Mouse (Mus musculus): ENCODE results near the gene 2510002D24Rik. TPM values are rescaled to one million over a fixed set of nuclear protein-coding genes. Genes with fewer than 3 reads are reported as not detected.
"Not testable (repeated sequence)": the region's sequence is repeated elsewhere in the genome, so short reads cannot be mapped to it uniquely, and the experiment has no call there.

Gene 2510002D24Rik
- polyA plus RNA-seq, 1 experiment from 2014 or later: 38.7 TPM

DNA sequence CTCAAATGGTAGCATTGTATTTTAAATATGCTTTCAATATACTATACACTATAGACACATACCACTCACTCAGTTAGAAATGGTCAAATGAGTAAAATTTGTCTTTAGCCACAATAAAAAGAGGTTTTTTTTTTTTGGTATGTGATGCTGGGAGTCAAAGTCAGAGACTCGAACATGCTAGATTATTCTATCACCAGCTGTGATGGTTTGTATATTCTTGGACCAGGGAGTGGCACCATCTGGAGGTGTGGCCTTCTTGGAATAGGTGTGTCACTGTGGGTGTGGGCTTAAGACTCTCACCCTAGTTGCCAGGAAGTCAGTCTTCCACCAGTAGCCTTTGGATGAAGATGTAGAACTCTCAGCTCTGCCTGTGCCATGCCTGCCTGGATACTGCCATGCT lies 34.1 kb downstream of the 2510002D24Rik start:
- ATAC-seq (ENCODE audit: borderline replicate concordance, extremely low read depth, low FRiP score, low TSS enrichment): not testable (repeated sequence)

DNA sequence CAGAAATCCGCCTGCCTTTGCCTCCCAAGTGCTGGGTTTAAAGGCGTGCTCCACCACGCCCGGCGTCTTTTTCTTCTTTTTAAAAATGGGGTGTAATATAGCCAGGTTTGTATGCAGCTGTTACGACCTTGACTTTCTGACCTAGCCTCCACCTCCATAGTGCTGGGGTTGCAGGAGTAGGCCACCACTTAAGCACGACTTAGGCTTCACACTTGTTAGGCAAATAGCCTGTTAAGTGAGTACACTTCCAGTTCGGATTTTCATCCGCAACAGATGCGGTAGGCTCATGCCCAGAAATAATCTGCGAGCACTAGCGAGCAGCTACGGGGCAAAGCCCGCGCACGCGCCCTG lies 39.7 kb downstream of the 2510002D24Rik start:
- Histone ChIP-seq H3K9ac (peak overlapping the region; percentile 93), H3K36me3 (peaks cover 32% of the 10 kb centered on the region), H3K4me3 (peak overlapping the region; percentile 100), H3K4me1 (peaks cover 12% of the 10 kb centered on the region; the same call in 1 of the 2 replicates), H3K27ac (peak overlapping the region; percentile 97), H3K4me2 (peak overlapping the region; percentile 92), H3K27me3 (no peaks in the 10 kb centered on the region), H3K9me3 (no peaks in the 10 kb centered on the region)
- peak; percentile 36; the same call in 1 of the 2 replicates for ATAC-seq (ENCODE audit: borderline replicate concordance, extremely low read depth, low FRiP score, low TSS enrichment)
- WGBS: 0% methylated on average over 17 of the region's 17 CpGs

More for the DNA sequence above, 34.1 kb downstream of the 2510002D24Rik start:
- H3K27ac ChIP-seq, H3K4me2 ChIP-seq, H3K27me3 ChIP-seq, H3K4me1 ChIP-seq, H3K9ac ChIP-seq, H3K4me3 ChIP-seq, H3K9me3 ChIP-seq: not testable (repeated sequence)
- WGBS: 75% methylated on average over 1 of the region's 1 CpGs
- peaks cover 30% of the 10 kb centered on the region for H3K36me3 ChIP-seq

DNA sequence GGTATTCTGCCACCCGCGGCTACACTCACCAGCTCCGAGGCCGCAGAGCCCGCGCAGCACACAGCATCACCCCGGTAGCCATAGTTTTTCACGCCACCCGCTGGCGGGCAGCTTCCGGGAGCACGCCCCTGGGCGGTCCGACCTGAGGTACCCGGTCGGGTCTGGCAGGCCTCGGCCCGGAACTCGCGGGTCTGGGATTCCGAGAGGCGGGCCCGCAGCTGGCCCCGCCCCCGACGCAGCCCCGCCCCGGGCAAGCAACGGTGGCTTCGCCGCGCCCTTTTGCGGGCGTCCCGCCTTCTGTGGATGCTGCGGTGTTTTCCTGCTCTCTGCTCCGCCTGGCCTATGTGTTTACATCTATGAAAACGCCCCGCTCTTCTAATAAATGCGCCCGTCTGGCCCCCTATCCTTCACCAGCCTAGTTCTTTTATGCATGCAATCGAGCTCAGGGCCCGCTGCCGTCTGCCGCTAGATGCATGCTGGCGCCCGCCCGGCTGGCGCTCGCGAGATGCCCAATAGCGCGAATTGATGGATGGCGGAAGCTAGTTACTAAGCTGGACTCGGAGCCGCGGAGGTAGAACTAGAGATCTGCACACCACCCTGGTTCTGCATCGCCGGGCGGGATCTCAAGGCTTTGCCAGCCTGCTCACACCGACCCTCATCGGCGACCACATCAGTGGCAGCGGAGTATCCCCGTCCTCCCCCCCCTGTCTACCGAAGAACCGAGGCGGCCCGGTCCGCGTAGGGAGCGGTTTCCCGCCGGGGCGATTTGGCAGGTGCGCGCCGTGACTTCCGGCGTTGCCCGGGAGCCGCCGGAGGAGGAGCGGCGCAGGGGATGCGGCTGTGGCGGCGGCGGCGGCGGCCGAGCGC lies 40.3 kb downstream of the 2510002D24Rik start, which contains the start of the genes Mrpl40 and Hira:
Mrpl40 (minus strand) TSS at position 421 of the 867 bp plus-strand sequence.
Hira (plus strand) TSS at position 596 of the 867 bp plus-strand sequence.
- Histone ChIP-seq H3K27me3 (no peaks in the 10 kb centered on the region), H3K4me3 (peak within 1 kb of the TSS; percentile 100), H3K27ac (peak within 1 kb of the TSS; percentile 97), H3K9ac (peak within 1 kb of the TSS; percentile 93), H3K9me3 (no peaks in the 10 kb centered on the region), H3K4me2 (peak within 1 kb of the TSS; percentile 92), H3K36me3 (peaks cover 26% of the 10 kb centered on the region), H3K4me1 (peaks cover 12% of the 10 kb centered on the region; the same call in 1 of the 2 replicates)
- ATAC-seq (ENCODE audit: borderline replicate concordance, extremely low read depth, low FRiP score, low TSS enrichment): peak; percentile 96
- WGBS: under 1% methylated on average over 74 of the region's 93 CpGs

DNA sequence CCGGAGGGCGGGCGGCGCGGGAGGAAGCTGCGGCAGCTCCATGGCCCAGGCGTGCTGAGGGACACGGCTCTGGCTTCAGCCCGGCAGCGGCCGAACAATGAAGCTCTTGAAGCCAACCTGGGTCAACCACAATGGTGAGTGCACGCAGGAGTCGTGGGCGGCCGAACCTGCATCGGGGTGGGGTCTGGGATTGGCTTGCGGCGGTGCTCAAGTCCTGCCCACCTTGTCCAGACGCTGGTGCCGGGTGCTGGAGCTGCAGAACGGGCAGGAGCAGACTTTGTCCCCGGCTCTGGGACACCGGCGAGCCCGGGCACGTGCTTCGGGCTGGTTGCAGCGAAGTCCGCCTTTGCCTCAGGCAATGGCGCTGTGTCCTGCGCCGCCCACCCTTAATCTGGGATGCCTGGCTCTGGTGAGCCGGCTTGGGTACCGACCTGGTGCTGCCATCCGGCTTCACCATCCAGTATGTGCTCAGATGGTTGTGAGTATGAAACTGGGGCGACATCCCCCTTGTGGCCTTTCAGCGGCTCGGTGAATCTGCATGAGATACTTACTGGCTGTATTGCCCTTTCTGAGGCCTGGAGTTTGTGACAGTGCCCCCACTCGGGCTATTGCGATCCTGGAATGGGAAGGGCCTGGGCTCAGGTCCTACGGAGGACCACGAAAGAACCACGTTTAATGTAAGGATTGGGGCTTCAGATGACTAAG lies 41.2 kb downstream of the 2510002D24Rik start:
- peak overlapping the region; percentile 97 for H3K27ac ChIP-seq
- WGBS: under 1% methylated on average over 43 of the region's 43 CpGs

DNA sequence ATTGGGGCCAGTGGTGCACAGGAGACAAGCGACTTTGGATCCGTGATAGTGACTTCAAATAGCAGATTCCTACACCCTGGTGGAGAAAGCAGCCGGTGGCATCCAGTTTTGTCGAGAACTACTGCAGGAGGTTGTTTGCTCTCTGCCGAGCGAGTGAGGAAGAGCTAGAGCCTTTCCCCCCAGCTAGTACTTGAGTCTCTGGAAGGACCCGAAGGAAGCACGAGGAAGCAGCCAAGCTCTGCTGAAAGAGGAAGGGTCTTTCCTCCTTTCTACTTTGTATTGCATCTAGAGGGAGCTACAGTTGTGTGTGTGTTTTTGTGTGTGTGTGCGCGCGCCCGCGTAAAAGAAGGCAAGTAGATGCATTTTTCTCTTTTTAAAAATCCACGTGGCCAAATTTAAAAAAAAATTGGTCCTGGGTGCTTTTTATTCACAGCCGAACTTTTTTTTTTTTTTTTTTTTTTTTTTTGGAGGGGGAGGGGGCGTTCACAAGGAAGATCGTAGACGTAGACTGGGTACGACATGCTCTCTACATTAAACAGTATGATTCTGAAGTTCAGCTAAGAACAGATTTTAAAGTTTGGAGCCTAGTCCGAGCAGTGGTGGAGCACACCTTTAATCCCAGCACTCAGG lies 41.8 kb downstream of the 2510002D24Rik start:
- Histone ChIP-seq H3K27me3 (no peaks in the 10 kb centered on the region), H3K4me3 (peak overlapping the region; percentile 100), H3K4me1 (peaks cover 12% of the 10 kb centered on the region; the same call in 1 of the 2 replicates), H3K27ac (peak overlapping the region; percentile 97), H3K9me3 (no peaks in the 10 kb centered on the region), H3K36me3 (peaks cover 11% of the 10 kb centered on the region), H3K4me2 (peak overlapping the region; percentile 92), H3K9ac (peak overlapping the region; percentile 93)
- 17% methylated on average over 20 of the region's 20 CpGs for WGBS
- ATAC-seq (ENCODE audit: borderline replicate concordance, extremely low read depth, low FRiP score, low TSS enrichment): no peak

More for the DNA sequence above, 41.2 kb downstream of the 2510002D24Rik start:
- peak overlapping the region; percentile 100 for H3K4me3 ChIP-seq
- peak; percentile 47 for ATAC-seq (ENCODE audit: borderline replicate concordance, extremely low read depth, low FRiP score, low TSS enrichment)
- H3K9me3 ChIP-seq: no peaks in the 10 kb centered on the region
- H3K36me3 ChIP-seq: peaks cover 17% of the 10 kb centered on the region
- peaks cover 12% of the 10 kb centered on the region; the same call in 1 of the 2 replicates for H3K4me1 ChIP-seq
- peak overlapping the region; percentile 92 for H3K4me2 ChIP-seq
- H3K9ac ChIP-seq: peak overlapping the region; percentile 93
- H3K27me3 ChIP-seq: no peaks in the 10 kb centered on the region

- Histone ChIP-seq H3K4me2 (no peak overlapping the region), H3K4me1 (peaks cover 6% of the 10 kb centered on the region; the same call in 1 of the 2 replicates), H3K27ac (no peak overlapping the region), H3K27me3 (no peaks in the 10 kb centered on the region), H3K36me3 (peaks cover 5% of the 10 kb centered on the region; the same call in 1 of the 2 replicates), H3K4me3 (no peak overlapping the region), H3K9me3 (no peaks in the 10 kb centered on the region), H3K9ac (no peak overlapping the region)
- ATAC-seq (ENCODE audit: borderline replicate concordance, extremely low read depth, low FRiP score, low TSS enrichment): no peak
Measured at GRCm38 (mm10) chr16:18884044-18884443, 47.7 kb downstream of the 2510002D24Rik start.

Other genes starting within 250 kb of the 2510002D24Rik start
- 10.9 and 13.1 TPM in 2 replicates for gene Tbx1, start 245.9 kb upstream of the 2510002D24Rik start, polyA plus RNA-seq (2015; fragmentation: Nextera tagmentation; extraction: Ambion mirVana)
- 2.8 and 4.3 TPM in 2 replicates for gene Gp1bb, start 214.2 kb upstream of the 2510002D24Rik start, polyA plus RNA-seq (2015; fragmentation: Nextera tagmentation; extraction: Ambion mirVana)
- gene Gm49601, start 210.2 kb upstream of the 2510002D24Rik start, polyA plus RNA-seq (2015; fragmentation: Nextera tagmentation; extraction: Ambion mirVana): 3.2 and 4.0 TPM in 2 replicates
- 20.2 and 20.9 TPM in 2 replicates for gene Sept5, start 206.6 kb upstream of the 2510002D24Rik start, polyA plus RNA-seq (2015; fragmentation: Nextera tagmentation; extraction: Ambion mirVana)
- 117 and 126 TPM in 2 replicates for gene Cldn5, start 59.7 kb upstream of the 2510002D24Rik start, polyA plus RNA-seq (2015; fragmentation: Nextera tagmentation; extraction: Ambion mirVana)
- gene Ufd1, start 24.8 kb upstream of the 2510002D24Rik start, polyA plus RNA-seq (2015; fragmentation: Nextera tagmentation; extraction: Ambion mirVana): 92.2 and 94.1 TPM in 2 replicates
- gene Cdc45, start 24.6 kb upstream of the 2510002D24Rik start, polyA plus RNA-seq (2015; fragmentation: Nextera tagmentation; extraction: Ambion mirVana): 56.5 and 59.3 TPM in 2 replicates
- not detected in 2 replicates for gene Gm28539, start within 50 bp of the 2510002D24Rik start, polyA plus RNA-seq (2015; fragmentation: Nextera tagmentation; extraction: Ambion mirVana)
- 82.9 and 87.9 TPM in 2 replicates for gene Mrpl40, start 40.3 kb downstream of the 2510002D24Rik start, polyA plus RNA-seq (2015; fragmentation: Nextera tagmentation; extraction: Ambion mirVana)
- 13.1 TPM in 2 replicates for gene Hira, start 40.5 kb downstream of the 2510002D24Rik start, polyA plus RNA-seq (2015; fragmentation: Nextera tagmentation; extraction: Ambion mirVana)